Comparison of ENCODE assay signal across 13 mouse cellular contexts in the genomic region with DNA sequence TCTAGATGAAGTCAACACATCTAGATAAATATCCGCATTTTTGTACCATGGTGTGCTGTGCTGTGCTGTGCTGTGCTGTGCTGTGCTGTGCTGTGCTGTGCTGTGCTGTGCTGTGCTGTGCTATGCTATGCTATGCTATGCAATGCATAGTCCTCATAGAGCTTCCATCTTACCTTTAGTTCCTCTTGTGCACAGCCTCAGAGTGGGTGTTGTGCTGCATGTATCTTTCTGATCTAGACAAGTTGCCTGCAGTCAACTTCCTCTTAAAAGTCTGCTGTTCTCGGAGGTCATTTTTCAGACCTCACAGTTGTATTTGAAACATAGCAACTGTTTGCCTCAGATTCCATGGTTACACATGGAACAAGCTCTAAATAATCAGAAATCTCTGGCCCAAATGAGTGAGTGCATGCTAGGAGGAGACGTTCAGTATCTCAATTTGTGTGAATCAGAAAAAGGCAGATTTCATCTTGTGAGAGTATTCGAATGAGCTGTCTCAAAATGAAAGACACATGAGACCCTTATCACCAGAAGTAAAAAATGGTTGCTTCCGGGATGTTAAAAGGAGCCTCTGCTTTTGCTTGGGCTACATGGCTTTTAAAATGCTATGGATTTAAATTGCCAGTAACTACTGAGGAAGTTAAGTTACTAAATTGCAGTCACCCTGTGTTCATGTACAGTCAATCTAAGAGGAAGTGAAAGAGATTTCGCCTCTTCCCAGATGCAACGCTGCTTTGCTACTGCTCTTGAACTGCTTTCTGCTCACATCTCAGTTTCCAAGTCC.
DNase-seq lines count a peak whose midpoint lies in the region; ATAC-seq and TF ChIP-seq lines count a peak whose summit lies in the region.
"Had no signal": no experiment of that assay in that cellular context is flagged by ENCODE, and none has a peak within 500 bp of the region (broad histone marks: within the 10 kb centered on the region; RNA-seq: fewer than 3 reads in every experiment).

No protein-coding gene starts in this region.

- DNase-seq in liver, adult 2 months (ENCODE audit: extremely low read depth, low read depth, low spot score): peak; percentile 39
- DNase-seq in CD4-positive, CD25-positive, alpha-beta regulatory T cell, adult 2 months (ENCODE audit: low read depth, low spot score): peak; percentile 69
- DNase-seq in brain, adult 2 months (ENCODE audit: low read depth, low spot score): peak; percentile 12
- DNase-seq in layer of hippocampus, postnatal 14 days (ENCODE audit: low spot score in 2 of 2): no peak
- DNase-seq: adrenal gland, postnatal 10 days; cerebellum, adult 9-10 months; midbrain, embryonic 14.5 days had no signal

- 69% methylated on average over 7 of the region's 7 CpGs for WGBS in liver, adult 2 months
- 47% methylated on average over 7 of the region's 7 CpGs for WGBS in liver, embryonic 12.5 days (ENCODE audit: insufficient replicate concordance)
- 93% methylated on average over 7 of the region's 7 CpGs for WGBS in midbrain, embryonic 13.5 days

- H3K4me3 ChIP-seq in liver, adult 2 months (ENCODE audit: insufficient read depth, low read depth, low read length): no peak overlapping the region
- H3K4me3 ChIP-seq in liver, embryonic 12.5 days: no peak overlapping the region
- H3K4me3 ChIP-seq in midbrain, embryonic 13.5 days (replicated peaks): no peak overlapping the region
- H3K4me3 ChIP-seq: erythroblast, embryonic 14.5 days; limb, embryonic 12.5 days; stomach, embryonic 15.5 days had no signal

- peaks cover 51% of the 10 kb centered on the region for H3K36me3 ChIP-seq in liver, adult 2 months (ENCODE audit: control insufficient read depth, insufficient read depth, low read length)
- peaks cover 66% of the 10 kb centered on the region for H3K36me3 ChIP-seq in liver, embryonic 12.5 days
- H3K36me3 ChIP-seq in midbrain, embryonic 13.5 days: peaks cover 7% of the 10 kb centered on the region

- no peak for ATAC-seq in liver, embryonic 12.5 days
- peak; percentile 28; the same call in 1 of the 2 replicates for ATAC-seq in megakaryocyte-erythroid progenitor cell, adult 5-6 weeks (replicated peaks; ENCODE audit: low FRiP score, low TSS enrichment, poor library complexity, severe bottlenecking)
- no peak for ATAC-seq in midbrain, embryonic 13.5 days

- no peak overlapping the region for H3K9ac ChIP-seq in liver, adult 2 months (ENCODE audit: low read depth, low read length)
- no peak overlapping the region for H3K9ac ChIP-seq in liver, embryonic 12.5 days
- H3K9ac ChIP-seq in midbrain, embryonic 13.5 days (replicated peaks): no peak overlapping the region
- H3K9ac ChIP-seq: limb, embryonic 12.5 days; stomach, embryonic 15.5 days had no signal

- H3K27ac ChIP-seq in liver, adult 2 months (replicated peaks; ENCODE audit: insufficient read depth, low read depth, low read length): no peak overlapping the region
- H3K27ac ChIP-seq in liver, embryonic 12.5 days: no peak overlapping the region
- no peak overlapping the region for H3K27ac ChIP-seq in midbrain, embryonic 13.5 days
- H3K27ac ChIP-seq: limb, embryonic 12.5 days; stomach, embryonic 15.5 days had no signal

- peaks cover 2% of the 10 kb centered on the region; the same call in 1 of the 2 replicates for H3K4me1 ChIP-seq in liver, adult 2 months (ENCODE audit: control insufficient read depth, insufficient read depth, low read length)
- H3K4me1 ChIP-seq in liver, embryonic 12.5 days: no peaks in the 10 kb centered on the region
- no peaks in the 10 kb centered on the region for H3K4me1 ChIP-seq in midbrain, embryonic 13.5 days (replicated peaks)
- H3K4me1 ChIP-seq: stomach, embryonic 15.5 days had no signal

- no peaks in the 10 kb centered on the region for H3K27me3 ChIP-seq in liver, adult 2 months (ENCODE audit: control insufficient read depth, insufficient read depth, low read length)
- no peaks in the 10 kb centered on the region for H3K27me3 ChIP-seq in liver, embryonic 12.5 days (replicated peaks)
- no peaks in the 10 kb centered on the region for H3K27me3 ChIP-seq in midbrain, embryonic 13.5 days
- H3K27me3 ChIP-seq: limb, embryonic 12.5 days; stomach, embryonic 15.5 days had no signal

- TF ChIP-seq CTCF in liver, adult 2 months (IDR thresholded peaks at IDR 0.05; ENCODE audit: low read depth, low read length): no peak

- TF ChIP-seq POLR2A in liver, adult 2 months (IDR thresholded peaks at IDR 0.05; ENCODE audit: extremely low read depth, insufficient read depth, low read length): no peak

- H3K9me3 ChIP-seq in liver, embryonic 12.5 days (replicated peaks): no peaks in the 10 kb centered on the region
- no peaks in the 10 kb centered on the region for H3K9me3 ChIP-seq in midbrain, embryonic 13.5 days
- H3K9me3 ChIP-seq: limb, embryonic 12.5 days; stomach, embryonic 15.5 days had no signal

- H3K4me2 ChIP-seq in liver, embryonic 12.5 days: no peak overlapping the region
- H3K4me2 ChIP-seq in midbrain, embryonic 13.5 days (replicated peaks): no peak overlapping the region
- H3K4me2 ChIP-seq: limb, embryonic 12.5 days; stomach, embryonic 15.5 days had no signal

- H3K79me2 ChIP-seq in liver, adult 2 months (ENCODE audit: control insufficient read depth, insufficient read depth, low read length): peaks cover 2% of the 10 kb centered on the region; the same call in 1 of the 2 replicates

Comparison
In these comparisons a context has a peak if more than half of its experiments do, and no peak if none do; other contexts are left out.
1. DNase-seq: peak in liver, adult 2 months (single experiment), CD4-positive, CD25-positive, alpha-beta regulatory T cell, adult 2 months (single experiment) and brain, adult 2 months (single experiment); none in layer of hippocampus, postnatal 14 days (0 of 2).